Mouse (Mus musculus) cortical plate, adult 2 months (tissue): ENCODE measurements around the gene Npas2.

Experiments used
- CTCF ChIP-seq: fragments of 200-500 bp; IDR thresholded peaks from 2 replicates; pipeline ENCODE4 v1.5.1; 2011; ENCODE audit warnings: mild to moderate bottlenecking, control low read depth, low read length; ENCODE audit not compliant: insufficient read depth; ENCODE audit errors: extremely low read depth
- POLR2A ChIP-seq: fragments of 200-500 bp; IDR thresholded peaks from 2 replicates; pipeline ENCODE4 v1.6.1; 2011; ENCODE audit warnings: mild to moderate bottlenecking, low read length, control low read depth; ENCODE audit not compliant: insufficient read depth; ENCODE audit errors: extremely low read depth

DNA sequence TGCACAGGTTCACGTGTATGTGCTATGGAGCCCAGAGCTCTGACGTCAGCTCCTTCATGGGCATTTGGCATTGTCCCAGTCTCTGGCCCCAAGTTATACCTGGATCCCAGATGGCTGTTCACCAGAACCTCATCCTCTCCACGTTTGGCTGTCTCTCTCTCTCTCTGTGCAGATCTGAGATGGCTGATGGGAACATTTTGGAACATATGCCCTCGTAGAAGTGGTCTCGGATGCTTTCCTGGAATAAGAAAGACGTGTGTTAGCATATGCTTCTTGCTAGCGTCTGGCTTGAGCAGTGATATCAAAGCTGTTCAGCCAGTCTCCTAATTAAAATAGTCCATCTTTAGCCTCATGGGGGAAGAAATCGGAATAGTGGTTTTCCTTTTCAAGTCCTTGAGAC is 143.3 kb downstream of the Npas2 start:
- no peak for TF ChIP-seq CTCF
- TF ChIP-seq POLR2A = no peak
